Mouse (Mus musculus): ENCODE results near the gene Rab3b. TPM values are rescaled to one million over a fixed set of nuclear protein-coding genes. Genes with fewer than 3 reads are reported as not detected.

Rab3b gene
- polyA plus RNA-seq, 1 experiment = 1.7 TPM

DNA sequence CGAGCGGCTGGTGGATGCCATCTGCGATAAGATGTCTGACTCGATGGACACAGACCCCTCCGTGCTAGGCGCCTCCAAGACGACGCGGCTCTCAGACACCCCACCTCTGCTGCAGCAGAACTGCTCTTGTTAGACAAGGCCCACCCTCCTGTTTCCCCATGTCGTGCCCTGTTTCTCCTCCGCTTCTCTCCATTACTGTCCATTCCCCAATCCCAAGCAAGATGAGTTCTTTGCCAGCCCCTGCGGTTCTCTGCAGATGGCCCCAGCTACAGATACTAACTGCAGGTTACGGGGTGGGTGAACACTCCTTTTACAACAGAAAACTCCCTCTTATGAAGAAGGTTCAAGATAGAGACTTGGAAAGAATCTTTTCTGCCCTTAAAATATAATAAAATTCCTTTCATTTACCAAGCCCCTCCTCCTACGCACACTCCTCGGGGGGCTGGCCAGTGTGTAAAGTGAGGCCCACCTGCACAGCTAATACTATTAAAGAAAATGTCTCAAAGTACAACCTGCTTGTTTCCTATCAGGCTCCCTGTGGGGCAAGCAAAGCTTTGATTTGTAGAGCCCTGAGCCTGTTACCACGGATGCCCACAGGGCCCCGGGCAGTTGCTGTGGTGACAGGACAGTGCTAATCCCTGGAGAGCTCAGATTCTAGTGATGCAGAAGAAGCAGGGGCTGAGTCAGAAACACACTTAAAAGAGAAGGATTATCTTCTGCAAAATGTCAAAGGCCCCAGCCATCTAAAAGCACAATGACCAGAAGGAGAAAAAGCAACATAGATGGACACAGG lies 62.0 kb downstream of the Rab3b start:
- WGBS = 93% methylated on average over 17 of the region's 17 CpGs
- H3K36me3 ChIP-seq (ENCODE audit: control insufficient read depth, insufficient read depth, low read length) = no peaks in the 10 kb centered on the region
- H3K4me1 ChIP-seq (replicated peaks; ENCODE audit: control insufficient read depth, insufficient read depth, low read length) = no peaks in the 10 kb centered on the region
- no peak overlapping the region for H3K4me3 ChIP-seq (ENCODE audit: control insufficient read depth, insufficient read depth, low read length)
- no peak for DNase-seq
- H3K27me3 ChIP-seq (ENCODE audit: control insufficient read depth, insufficient read depth, low read length) = no peaks in the 10 kb centered on the region
- H3K27ac ChIP-seq (ENCODE audit: control insufficient read depth, insufficient read depth, low read length) = no peak overlapping the region
- TF ChIP-seq CTCF (IDR thresholded peaks at IDR 0.05; ENCODE audit: borderline replicate concordance, control insufficient read depth, extremely low read depth, insufficient read depth, low read length, poor library complexity) = no peak

DNA sequence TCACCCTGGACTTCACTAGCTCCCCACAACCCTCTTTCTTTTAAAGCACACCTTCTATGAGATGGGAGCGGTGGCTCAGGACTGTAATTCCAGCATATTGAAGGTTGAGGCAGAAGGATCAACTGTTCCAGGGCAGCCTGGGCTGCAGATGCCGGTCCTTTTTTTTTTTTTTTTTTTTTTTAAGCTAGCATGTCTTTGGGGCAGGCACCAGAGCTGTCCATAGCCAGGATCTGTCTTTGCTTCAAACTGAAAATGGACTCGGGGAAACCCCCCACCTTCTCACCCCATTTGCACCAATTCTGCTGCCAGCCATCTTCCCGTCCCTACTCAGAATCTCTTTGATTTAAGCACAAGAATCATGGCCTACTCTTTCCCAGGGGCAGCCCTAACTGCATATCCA lies 63.3 kb downstream of the Rab3b start:
- DNase-seq = no peak
- H3K27ac ChIP-seq (ENCODE audit: control insufficient read depth, insufficient read depth, low read length) = no peak overlapping the region
- 93% methylated on average over 4 of the region's 4 CpGs for WGBS

DNA sequence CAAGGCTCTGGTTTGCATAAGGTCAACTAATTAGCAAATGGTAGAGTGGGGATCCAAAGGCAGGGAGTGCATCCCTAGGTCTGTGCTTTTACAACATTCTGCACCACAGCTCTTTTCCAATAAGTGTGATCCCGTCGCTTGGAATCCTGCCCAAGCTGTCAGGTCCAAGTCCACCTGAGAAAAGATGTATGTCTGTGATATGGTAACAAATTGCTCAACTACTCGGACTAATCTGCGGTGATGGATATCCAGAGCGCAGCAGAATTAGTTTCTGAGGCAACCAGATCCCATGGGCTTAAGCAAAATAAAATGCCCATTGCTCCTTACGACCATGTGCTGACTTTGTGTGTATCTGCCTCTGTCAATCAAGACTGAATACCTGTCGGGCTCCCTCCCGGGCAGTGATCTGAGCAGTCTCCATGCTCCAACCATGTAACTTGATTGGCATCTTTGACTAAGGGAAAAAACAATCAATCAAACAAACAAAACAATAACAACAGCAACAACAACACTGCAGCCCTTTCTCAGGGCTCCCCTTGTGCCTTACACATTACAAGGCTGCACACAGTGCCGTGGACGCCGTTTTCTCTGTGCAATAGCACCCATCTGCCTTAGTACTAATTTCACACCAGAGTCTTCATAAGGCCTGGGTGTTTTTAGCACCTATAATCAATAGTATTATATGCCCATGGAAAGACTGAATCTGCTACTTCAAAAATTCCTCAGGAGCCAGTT lies 64.3 kb downstream of the Rab3b start:
- no peaks in the 10 kb centered on the region for H3K36me3 ChIP-seq (ENCODE audit: control insufficient read depth, insufficient read depth, low read length)
- H3K4me3 ChIP-seq (ENCODE audit: control insufficient read depth, insufficient read depth, low read length) = no peak overlapping the region
- DNase-seq = no peak
- no peaks in the 10 kb centered on the region for H3K4me1 ChIP-seq (replicated peaks; ENCODE audit: control insufficient read depth, insufficient read depth, low read length)
- WGBS = 96% methylated on average over 11 of the region's 11 CpGs
- no peaks in the 10 kb centered on the region for H3K27me3 ChIP-seq (ENCODE audit: control insufficient read depth, insufficient read depth, low read length)
- TF ChIP-seq POLR2A (IDR thresholded peaks at IDR 0.05; ENCODE audit: control insufficient read depth, extremely low read depth, insufficient read depth, low read length, poor library complexity) = no peak
- TF ChIP-seq CTCF (IDR thresholded peaks at IDR 0.05; ENCODE audit: borderline replicate concordance, control insufficient read depth, extremely low read depth, insufficient read depth, low read length, poor library complexity) = no peak
- no peak overlapping the region for H3K27ac ChIP-seq (ENCODE audit: control insufficient read depth, insufficient read depth, low read length)

More for the DNA sequence above, 63.3 kb downstream of the Rab3b start:
- no peak overlapping the region for H3K4me3 ChIP-seq (ENCODE audit: control insufficient read depth, insufficient read depth, low read length)
- no peaks in the 10 kb centered on the region for H3K4me1 ChIP-seq (replicated peaks; ENCODE audit: control insufficient read depth, insufficient read depth, low read length)
- TF ChIP-seq POLR2A (IDR thresholded peaks at IDR 0.05; ENCODE audit: control insufficient read depth, extremely low read depth, insufficient read depth, low read length, poor library complexity) (no peak), CTCF (IDR thresholded peaks at IDR 0.05; ENCODE audit: borderline replicate concordance, control insufficient read depth, extremely low read depth, insufficient read depth, low read length, poor library complexity) (no peak)
- no peaks in the 10 kb centered on the region for H3K27me3 ChIP-seq (ENCODE audit: control insufficient read depth, insufficient read depth, low read length)
- H3K36me3 ChIP-seq (ENCODE audit: control insufficient read depth, insufficient read depth, low read length) = no peaks in the 10 kb centered on the region

- 96% methylated on average over 7 of the region's 7 CpGs for WGBS
- no peaks in the 10 kb centered on the region for H3K27me3 ChIP-seq (ENCODE audit: control insufficient read depth, insufficient read depth, low read length)
- DNase-seq = no peak
These were observed 70.3 kb downstream of the Rab3b start for GRCm38 (mm10) chr4:108949168-108949567.

GRCm38 (mm10) chr4:108950201-108950600 lies 71.3 kb downstream of the Rab3b start:
- WGBS = 91% methylated on average over 1 of the region's 1 CpGs
- no peaks in the 10 kb centered on the region for H3K27me3 ChIP-seq (ENCODE audit: control insufficient read depth, insufficient read depth, low read length)
- TF ChIP-seq POLR2A (IDR thresholded peaks at IDR 0.05; ENCODE audit: control insufficient read depth, extremely low read depth, insufficient read depth, low read length, poor library complexity) (no peak), CTCF (IDR thresholded peaks at IDR 0.05; ENCODE audit: borderline replicate concordance, control insufficient read depth, extremely low read depth, insufficient read depth, low read length, poor library complexity) (no peak)
- no peaks in the 10 kb centered on the region for H3K36me3 ChIP-seq (ENCODE audit: control insufficient read depth, insufficient read depth, low read length)
- DNase-seq = no peak
- no peak overlapping the region for H3K27ac ChIP-seq (ENCODE audit: control insufficient read depth, insufficient read depth, low read length)
- no peak overlapping the region for H3K4me3 ChIP-seq (ENCODE audit: control insufficient read depth, insufficient read depth, low read length)
- no peaks in the 10 kb centered on the region for H3K4me1 ChIP-seq (replicated peaks; ENCODE audit: control insufficient read depth, insufficient read depth, low read length)

More at GRCm38 (mm10) chr4:108949168-108949567, 70.3 kb downstream of the Rab3b start:
- TF ChIP-seq CTCF (IDR thresholded peaks at IDR 0.05; ENCODE audit: borderline replicate concordance, control insufficient read depth, extremely low read depth, insufficient read depth, low read length, poor library complexity) = no peak
- no peak for TF ChIP-seq POLR2A (IDR thresholded peaks at IDR 0.05; ENCODE audit: control insufficient read depth, extremely low read depth, insufficient read depth, low read length, poor library complexity)
- no peaks in the 10 kb centered on the region for H3K36me3 ChIP-seq (ENCODE audit: control insufficient read depth, insufficient read depth, low read length)
- H3K4me1 ChIP-seq (replicated peaks; ENCODE audit: control insufficient read depth, insufficient read depth, low read length) = no peaks in the 10 kb centered on the region
- H3K27ac ChIP-seq (ENCODE audit: control insufficient read depth, insufficient read depth, low read length) = no peak overlapping the region
- no peak overlapping the region for H3K4me3 ChIP-seq (ENCODE audit: control insufficient read depth, insufficient read depth, low read length)

DNA sequence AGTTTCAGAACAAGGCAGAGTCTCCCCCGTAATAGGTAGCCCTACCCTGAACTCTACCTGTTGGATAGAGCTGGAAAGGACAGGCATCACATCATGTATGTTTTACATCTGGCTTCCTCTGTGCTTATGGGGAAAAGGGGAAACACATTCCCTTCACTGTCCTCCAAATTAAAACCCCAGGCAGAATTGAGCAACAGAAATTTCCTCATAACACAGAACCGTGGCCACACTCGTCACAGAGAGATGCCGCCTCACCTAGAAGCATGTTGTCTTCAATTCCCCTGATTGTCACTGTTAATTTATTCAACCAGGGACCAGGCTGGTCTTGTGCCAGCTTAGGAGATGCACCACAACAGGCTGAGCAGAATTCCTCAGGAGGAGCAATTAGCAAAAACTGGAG lies 72.8 kb downstream of the Rab3b start:
- Histone ChIP-seq H3K4me1 (replicated peaks; ENCODE audit: control insufficient read depth, insufficient read depth, low read length) (no peaks in the 10 kb centered on the region), H3K27ac (ENCODE audit: control insufficient read depth, insufficient read depth, low read length) (no peak overlapping the region), H3K36me3 (ENCODE audit: control insufficient read depth, insufficient read depth, low read length) (no peaks in the 10 kb centered on the region), H3K4me3 (ENCODE audit: control insufficient read depth, insufficient read depth, low read length) (no peak overlapping the region), H3K27me3 (ENCODE audit: control insufficient read depth, insufficient read depth, low read length) (no peaks in the 10 kb centered on the region)
- no peak for TF ChIP-seq POLR2A (IDR thresholded peaks at IDR 0.05; ENCODE audit: control insufficient read depth, extremely low read depth, insufficient read depth, low read length, poor library complexity)
- TF ChIP-seq CTCF (IDR thresholded peaks at IDR 0.05; ENCODE audit: borderline replicate concordance, control insufficient read depth, extremely low read depth, insufficient read depth, low read length, poor library complexity) = no peak
- 90% methylated on average over 4 of the region's 4 CpGs for WGBS
- no peak for DNase-seq

Data from thymus, adult 2 months (tissue).